Mouse (Mus musculus) induced T-regulatory cell, adult 2 months (primary cell): ENCODE results near the gene Selplg.
"Not testable (repeated sequence)": the region's sequence is repeated elsewhere in the genome, so short reads cannot be mapped to it uniquely, and the experiment has no call there.

Experiments
- DNase-seq: peaks from one replicate; pipeline ENCODE4 v3.0.0-alpha.2; 2012; ENCODE audit warnings: low read depth

Selplg gene

DNA sequence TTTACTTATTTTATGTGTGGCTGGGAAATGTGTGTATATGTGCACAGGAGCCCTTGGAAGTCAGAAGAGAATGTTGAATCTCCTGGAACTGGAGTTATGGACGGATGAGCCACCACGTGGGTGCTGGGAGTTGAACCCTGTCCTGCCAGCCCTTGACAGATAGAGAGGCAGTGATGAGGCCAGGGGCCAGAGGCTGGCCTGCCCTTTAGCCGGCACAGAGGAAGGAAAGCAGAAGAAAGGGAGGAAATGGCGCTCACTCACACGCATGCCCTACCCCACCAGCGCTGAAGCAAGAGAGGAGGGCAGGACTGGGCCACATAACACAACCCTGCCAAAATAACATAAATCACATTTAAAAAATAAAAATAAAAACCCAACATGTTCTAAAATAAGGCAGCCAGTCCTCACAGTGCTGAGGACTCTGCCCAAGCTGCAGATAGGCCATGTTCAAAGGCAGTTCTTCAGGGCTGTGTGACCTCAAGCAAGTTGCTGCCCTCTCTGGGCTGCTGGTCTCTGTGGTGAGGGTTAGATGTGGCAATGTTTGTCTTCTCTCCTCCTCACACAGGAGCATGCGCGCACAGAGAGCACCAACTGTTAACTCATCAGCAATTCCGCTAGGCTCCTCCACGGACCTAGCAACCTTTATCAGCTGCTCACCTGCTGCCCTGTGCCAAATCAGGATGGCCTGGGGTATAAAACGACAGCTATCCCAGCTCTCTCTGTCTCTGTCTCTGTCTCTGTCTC is 41.8 kb downstream of the Selplg start:
- no peak for DNase-seq

DNA sequence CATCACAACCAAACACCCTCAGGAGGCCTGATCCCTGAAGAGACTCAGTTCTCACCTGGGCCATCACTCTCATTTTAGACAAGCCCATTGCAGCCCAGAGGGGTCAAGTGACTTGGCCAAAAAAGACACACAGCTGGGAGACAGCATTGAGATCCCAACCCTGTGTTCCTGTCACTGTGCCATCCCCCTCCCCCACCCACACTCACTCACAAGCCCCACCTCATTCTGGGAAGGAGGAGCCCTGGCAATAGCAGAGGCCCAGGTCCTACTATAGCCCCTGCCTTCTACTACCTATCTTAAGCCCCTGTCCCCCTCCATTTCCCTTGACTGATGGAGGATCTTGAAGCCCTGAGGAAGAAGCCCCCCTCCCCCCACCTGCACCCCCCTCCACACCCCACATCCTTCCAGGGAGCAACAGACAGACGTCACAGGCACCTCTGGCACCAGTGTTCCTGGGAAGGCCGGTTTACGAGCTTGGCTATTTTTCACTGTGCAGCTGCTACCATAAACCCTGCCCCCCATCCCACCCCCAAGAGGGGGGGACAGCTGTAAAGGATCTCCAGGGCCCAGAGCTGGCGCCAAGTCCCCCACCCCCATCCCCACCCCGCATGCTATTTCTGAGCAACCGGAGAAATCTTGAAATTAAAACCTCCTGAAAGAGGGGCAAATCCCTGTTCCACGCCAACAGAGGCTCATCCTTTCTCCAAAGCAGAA is 43.2 kb downstream of the Selplg start:
- DNase-seq = no peak

DNA sequence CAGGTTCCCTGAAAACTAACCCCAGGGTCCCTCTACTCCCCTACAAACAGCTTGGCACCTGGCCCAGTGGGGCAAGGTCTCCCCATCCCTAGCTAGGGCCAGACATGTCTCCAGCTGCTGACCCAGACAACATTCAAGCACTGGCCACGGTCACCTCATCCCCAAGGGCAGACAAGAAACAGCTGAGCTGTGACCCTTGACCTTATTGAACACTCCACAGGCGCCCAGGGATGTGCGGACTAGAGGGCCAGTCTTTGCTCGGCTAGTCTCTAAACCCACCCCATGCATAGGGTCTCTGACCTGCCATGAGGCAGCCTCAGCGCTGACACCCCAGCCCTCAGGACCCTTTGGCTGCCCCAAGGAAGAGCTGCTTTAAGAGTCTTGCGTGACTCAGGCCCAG is 43.8 kb downstream of the Selplg start:
- no peak for DNase-seq

DNA sequence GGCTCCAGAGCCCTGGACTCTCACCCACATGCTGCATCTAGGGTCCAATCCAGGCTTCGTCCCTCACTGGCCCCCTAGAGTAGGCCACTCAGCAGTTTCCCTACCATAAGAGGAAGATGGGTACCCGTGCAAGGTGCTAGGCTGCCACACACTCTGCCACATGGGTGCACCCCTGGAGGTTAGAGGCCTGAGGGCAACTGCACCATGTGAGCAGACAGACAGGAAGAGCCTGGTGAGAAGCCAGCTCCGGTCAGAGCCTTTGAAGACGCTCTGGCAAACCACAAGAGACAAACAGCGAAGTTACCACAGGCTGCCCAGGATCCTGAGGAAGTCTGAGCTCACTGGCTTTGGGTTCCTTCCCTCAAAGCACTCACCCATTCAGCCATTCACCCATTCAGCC is 45.5 kb downstream of the Selplg start:
- no peak for DNase-seq

DNA sequence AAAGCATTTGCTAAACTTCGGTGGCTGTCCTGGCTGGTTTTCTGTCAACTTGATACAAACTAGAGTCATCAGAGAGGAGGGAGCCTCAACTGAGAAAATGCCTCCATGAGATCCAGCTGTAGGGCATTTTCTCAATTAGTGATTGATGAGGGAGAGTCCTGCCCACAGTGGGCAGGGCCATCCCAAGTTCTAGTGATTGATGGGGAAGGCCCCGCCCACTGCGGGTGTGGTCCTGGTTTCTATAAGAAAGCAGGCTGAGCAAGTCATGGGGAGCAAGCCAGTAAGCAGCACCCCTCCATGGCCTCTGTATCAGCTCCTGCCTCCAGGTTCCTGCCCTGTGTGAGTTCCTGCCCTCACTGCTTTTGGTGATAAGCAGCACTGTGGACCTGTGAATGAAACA is 48.3 kb downstream of the Selplg start:
- not testable (repeated sequence) for DNase-seq

DNA sequence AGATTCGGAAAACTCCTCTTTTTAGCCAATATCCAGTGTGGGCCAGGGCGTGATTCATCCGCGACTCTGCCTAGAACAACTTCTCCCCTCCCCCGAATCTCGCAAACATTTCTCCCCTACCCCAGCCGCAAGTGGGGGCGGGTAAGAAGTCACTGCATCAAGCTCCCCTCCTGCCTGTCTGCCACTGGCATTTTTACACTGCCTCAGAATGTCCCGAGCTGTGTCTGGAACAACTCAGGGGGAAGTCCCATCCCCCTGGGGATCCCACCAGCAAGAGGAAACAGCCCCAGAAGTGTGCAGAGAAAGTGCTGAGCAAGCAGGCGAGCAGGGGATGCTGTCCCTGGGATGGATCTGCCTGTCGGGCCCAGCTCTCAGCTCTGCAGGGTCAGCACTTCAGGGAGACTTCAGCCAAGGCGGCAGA is 48.9 kb downstream of the Selplg start:
- DNase-seq = no peak

DNA sequence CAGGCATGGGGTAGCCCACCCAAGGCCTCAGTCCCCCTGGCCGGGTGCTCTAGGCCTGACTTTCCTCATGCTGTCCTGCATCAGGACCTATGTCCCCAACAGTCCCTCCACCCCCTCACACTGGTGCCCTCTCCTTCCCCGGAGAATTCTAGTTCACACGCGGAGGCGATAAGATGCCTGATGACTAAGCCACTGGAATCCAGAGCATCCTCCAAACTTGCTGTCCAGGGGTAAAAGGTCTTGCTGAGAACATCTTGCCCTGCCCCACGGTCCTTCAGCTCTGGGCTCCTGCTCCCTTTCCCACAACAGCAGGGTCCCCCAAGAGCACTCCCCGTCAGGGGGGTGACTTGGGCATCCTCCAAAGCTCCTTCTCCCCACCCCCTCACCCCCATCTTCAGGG is 49.8 kb downstream of the Selplg start:
- DNase-seq = no peak

DNA sequence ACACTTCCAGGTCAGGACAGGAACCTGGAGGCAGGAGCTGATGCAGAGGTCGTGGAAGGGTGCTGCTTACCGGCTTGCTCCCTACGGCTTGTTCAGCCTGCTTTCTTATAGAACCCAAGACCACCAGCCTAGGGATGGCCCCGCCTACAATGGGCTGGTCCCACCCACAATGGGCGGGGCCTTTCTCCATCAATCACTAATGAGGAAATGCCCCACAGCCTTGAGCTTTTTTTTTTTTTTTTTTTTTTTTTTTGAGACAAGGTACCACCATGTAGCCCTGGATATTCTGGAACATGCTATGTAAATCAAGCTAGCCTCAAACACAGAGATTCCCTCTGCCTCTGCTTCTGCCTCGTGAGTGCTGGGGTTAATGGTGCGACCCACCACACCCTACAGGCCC is 50.6 kb downstream of the Selplg start:
- DNase-seq = no peak

GRCm38 (mm10) chr5:113781254-113781653 is 51.2 kb downstream of the Selplg start:
- no peak for DNase-seq

DNA sequence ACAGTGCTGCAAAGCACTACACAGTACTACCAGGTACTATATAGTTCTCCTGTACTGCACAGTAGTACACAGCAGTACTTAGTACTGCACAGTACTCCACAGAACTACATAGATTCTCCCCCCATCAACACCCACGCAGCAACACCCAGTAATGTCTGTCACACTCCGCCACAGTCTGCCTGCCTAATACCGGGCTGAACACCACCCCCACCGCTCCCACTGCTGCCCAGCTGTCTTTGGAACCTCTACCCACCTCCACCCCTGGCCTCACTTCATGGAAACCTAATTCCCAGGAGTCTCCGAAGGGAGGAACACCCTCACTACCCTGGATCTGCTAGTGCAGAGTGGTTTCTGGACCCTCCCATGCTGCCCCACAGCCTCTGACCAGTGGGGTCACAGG is 51.7 kb downstream of the Selplg start:
- no peak for DNase-seq

GRCm38 (mm10) chr5:113780082-113780752 is 52.2 kb downstream of the Selplg start:
- DNase-seq = no peak

DNA sequence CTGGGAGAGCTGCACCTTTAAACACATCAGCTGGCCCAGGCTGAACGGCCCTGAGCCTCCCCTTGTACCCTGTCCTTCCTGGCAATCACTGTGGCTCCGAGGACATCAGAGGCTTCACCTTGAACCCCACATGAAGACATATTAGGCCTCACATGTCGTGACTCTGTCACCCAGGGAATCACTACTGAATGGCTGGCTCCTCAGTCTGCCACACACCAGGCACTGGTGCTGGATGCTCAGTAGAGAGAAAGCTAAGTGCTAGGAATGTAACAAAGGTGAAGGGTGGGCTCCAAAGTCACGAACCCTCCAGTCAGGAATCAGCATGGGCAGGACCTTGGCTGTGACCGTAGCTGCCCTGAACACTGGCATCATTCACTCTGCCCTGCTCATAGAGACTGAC is 52.9 kb downstream of the Selplg start:
- DNase-seq = no peak

- not testable (repeated sequence) for DNase-seq
Observed at GRCm38 (mm10) chr5:113777728-113778127, 54.7 kb downstream of the Selplg start.

- no peak for DNase-seq
Observed at GRCm38 (mm10) chr5:113776896-113777226, 55.6 kb downstream of the Selplg start.

- DNase-seq = no peak
Observed at GRCm38 (mm10) chr5:113776128-113776895, 56.1 kb downstream of the Selplg start.

- no peak for DNase-seq
Observed at GRCm38 (mm10) chr5:113775585-113775984, 56.9 kb downstream of the Selplg start.

GRCm38 (mm10) chr5:113773664-113774063 is 58.8 kb downstream of the Selplg start:
- DNase-seq = peak; percentile 94

DNA sequence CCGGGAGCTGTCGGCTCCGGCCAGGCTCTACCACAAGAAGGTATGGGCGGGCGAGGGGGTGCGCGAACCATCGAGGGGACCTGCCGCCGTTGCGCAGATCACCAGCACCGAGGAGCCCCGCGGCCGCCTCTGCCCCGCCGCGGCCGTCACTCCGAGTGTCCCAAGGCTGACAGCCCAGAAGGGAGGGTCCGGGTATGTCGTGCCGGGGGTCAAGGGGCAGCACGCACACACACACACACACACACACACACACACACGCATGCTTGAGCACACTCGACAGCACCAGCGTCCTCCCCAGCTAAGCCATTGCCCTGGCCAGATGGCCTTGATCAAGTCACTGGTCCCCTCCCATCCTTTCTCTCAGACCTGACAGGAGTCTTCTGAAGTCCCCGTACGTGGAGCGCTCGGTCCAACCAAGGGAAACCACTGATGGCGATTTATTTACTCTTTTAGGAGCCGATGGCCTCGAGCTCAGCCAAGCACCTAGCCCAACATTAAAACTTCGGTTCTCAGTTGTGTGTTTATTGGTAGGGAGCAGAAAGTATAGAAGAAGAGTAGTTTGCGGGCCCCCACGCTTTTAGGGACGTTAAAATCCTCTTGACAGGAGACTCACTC is 59.4 kb downstream of the Selplg start:
- DNase-seq = no peak

DNA sequence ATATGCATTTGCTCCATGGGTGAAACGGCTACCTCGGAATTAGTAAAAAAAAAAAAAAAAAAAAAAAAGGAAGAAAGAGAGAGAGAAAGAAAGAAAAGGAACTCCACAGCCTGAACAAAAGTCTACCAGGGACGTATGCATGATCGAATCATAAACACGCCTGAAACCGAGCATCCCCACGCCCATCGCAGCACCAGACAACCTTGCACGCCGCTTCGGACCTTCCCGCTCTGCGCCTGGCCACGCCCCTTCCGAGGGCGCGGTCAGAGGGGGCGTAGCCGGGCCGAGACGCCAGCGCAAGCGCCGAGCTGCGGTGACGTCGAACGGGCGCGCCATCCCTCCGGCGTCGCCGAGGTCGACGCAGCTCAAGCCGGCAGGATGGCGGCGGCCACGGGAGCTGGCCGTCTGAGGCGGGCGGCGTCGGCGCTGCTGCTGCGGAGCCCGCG is 60.0 kb downstream of the Selplg start, which contains the start of the genes Sart3 and Iscu:
Sart3 (minus strand) TSS at position 61 of the 446 bp plus-strand sequence.
Iscu (plus strand) TSS at position 299 of the 446 bp plus-strand sequence.
- peak; percentile 97 for DNase-seq

DNA sequence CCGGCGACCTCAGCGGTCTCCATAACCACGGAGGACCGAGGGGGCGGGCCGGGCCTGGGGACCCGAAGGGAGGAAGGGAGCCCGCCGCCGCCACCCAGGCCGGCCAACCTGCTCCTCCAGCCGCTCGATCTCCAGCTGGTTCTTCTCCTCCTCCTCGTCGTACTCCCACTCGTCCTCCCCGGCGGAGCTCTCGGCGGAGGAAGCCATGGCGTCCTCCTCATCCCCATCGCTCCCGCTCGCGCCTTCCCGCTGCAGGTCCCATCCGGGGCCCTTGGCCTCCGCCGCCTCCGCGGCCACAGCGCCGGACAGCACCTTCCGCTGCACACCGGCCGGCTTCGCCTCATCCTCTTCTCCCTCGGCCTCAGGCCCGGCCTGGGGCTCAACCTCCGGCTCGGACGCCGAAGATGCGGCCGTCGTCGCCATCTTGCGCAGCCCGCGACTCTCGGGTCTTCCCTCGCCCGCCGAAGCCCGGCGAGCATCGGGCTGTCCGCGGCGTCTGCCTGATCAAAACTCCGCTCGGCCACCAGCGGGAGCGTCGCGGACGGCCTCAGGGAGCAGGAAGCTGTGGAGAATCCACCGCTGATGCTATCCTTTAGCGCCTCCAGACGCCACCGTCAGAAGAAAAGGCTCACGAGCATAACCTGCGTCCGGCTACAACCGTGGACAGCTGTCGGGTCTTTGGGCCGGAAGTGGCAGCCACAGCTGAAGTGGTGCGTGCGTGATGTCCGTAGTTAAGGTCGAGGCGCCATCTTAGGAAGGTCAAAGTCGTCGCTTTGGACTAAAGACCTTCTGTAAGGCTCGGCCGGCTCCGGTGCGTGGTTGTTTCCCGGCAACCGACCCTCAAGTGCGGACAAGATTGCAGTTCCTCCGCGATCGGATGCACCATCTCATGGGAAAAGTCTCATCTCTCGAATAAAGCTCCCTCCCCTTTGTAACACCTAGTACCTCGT is 61.0 kb downstream of the Selplg start:
- DNase-seq = peak; percentile 95

DNA sequence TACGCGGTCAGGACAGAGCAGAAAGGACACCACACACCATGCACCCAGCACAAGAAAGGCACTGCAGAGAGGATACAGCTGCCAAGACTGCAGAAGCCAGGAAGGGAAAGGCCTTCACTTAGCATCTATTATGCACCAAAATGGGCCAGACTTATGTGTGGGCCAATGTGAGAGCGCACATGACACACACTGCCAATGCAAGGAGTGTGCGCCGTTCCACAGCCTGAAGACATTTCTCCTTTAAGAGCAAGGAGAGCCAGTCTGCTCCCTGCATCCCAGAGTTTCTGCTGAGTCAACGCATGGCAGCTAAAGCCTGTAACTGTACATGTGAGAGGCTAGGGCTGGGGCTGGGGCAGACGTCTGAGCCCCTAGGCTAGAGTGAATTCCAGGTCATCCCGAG is 63.6 kb downstream of the Selplg start:
- DNase-seq = no peak
